Mouse (Mus musculus): ENCODE results near the gene Med18. TPM values are rescaled to one million over a fixed set of nuclear protein-coding genes. Genes with fewer than 3 reads are reported as not detected.

Med18 gene
- polyA plus RNA-seq, 1 experiment from 2014 or later = 41.8 TPM

Other genes with a start within 250 kb of the Med18 start
- 45.4 and 50.6 TPM in 2 replicates for gene Gmeb1, start 202.3 kb downstream of the Med18 start, polyA plus RNA-seq (2016; fragmentation: Nextera tagmentation; extraction: Ambion mirVana)
- gene Taf12, start 189.5 kb downstream of the Med18 start, polyA plus RNA-seq (2016; fragmentation: Nextera tagmentation; extraction: Ambion mirVana) = 71.0 and 73.1 TPM in 2 replicates
- 0.97 and 1.2 TPM in 2 replicates for gene Rab42, start 160.5 kb downstream of the Med18 start, polyA plus RNA-seq (2016; fragmentation: Nextera tagmentation; extraction: Ambion mirVana)
- gene Trnau1ap, start 134.4 kb downstream of the Med18 start, polyA plus RNA-seq (2016; fragmentation: Nextera tagmentation; extraction: Ambion mirVana) = 91.4 and 91.8 TPM in 2 replicates
- 193 and 194 TPM in 2 replicates for gene Rcc1, start 110.3 kb downstream of the Med18 start, polyA plus RNA-seq (2016; fragmentation: Nextera tagmentation; extraction: Ambion mirVana)
- 22.5 and 24.7 TPM in 2 replicates for gene Phactr4, start 41.4 kb downstream of the Med18 start, polyA plus RNA-seq (2016; fragmentation: Nextera tagmentation; extraction: Ambion mirVana)
- 12.0 and 13.5 TPM in 2 replicates for gene Sesn2, start 46.6 kb upstream of the Med18 start, polyA plus RNA-seq (2016; fragmentation: Nextera tagmentation; extraction: Ambion mirVana)
- gene Atpif1, start 69.7 kb upstream of the Med18 start, polyA plus RNA-seq (2016; fragmentation: Nextera tagmentation; extraction: Ambion mirVana) = 896 and 909 TPM in 2 replicates
- 211 and 220 TPM in 2 replicates for gene Dnajc8, start 71.6 kb upstream of the Med18 start, polyA plus RNA-seq (2016; fragmentation: Nextera tagmentation; extraction: Ambion mirVana)
- 0.28 and 0.32 TPM in 2 replicates for gene Ptafr, start 100.1 kb upstream of the Med18 start, polyA plus RNA-seq (2016; fragmentation: Nextera tagmentation; extraction: Ambion mirVana)
- gene Eya3, start 175.1 kb upstream of the Med18 start, polyA plus RNA-seq (2016; fragmentation: Nextera tagmentation; extraction: Ambion mirVana) = 35.6 and 39.1 TPM in 2 replicates